Mouse (Mus musculus): ENCODE data around the gene 1700019D03Rik.

Gene 1700019D03Rik

GRCm38 (mm10) chr1:53020079-53020478 is at the start of gene 1700019D03Rik:
Gene 1700019D03Rik, minus strand, starts transcription at chr1:53020179.
- no peak for DNase-seq (ENCODE audit: low spot score in 2 of 2)

- DNase-seq (ENCODE audit: low spot score in 2 of 2), result no peak
Observed at GRCm38 (mm10) chr1:53063921-53064320, 43.9 kb upstream of the 1700019D03Rik start.

DNA sequence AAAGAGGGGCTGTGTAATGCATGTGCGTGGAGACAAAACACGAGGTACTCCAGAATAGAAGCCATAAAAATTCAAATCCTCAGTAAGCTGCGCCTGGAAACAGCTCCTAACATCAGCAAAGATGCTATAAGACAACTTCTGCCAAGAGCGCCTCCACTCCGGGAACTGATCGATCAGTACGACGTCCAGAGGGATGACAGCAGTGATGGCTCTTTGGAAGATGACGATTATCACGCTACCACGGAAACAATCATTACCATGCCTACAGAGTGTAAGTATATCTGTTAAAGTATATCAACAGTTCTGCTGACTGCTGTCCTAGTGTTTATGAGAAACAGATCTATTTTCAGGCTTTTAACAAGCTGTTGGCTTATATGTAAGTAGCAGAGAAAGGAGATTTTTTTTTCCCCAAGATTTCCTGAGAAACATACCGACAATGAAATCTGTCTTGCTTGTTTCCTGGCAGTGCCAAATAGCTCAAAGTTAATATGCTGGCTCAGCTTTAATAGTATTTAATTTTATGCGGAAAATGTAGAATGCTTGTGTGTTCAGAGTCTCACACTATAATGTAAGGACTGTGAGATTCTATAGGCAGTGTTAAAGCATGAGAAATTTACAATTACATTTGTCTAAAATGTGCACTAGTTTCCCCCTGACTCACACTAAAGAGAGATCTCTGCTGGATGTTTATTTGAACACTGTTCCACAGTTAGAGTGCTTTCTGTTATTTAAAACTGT is 42.1 kb upstream of the 1700019D03Rik start:
- no peak for DNase-seq (ENCODE audit: low spot score in 2 of 2)

DNA sequence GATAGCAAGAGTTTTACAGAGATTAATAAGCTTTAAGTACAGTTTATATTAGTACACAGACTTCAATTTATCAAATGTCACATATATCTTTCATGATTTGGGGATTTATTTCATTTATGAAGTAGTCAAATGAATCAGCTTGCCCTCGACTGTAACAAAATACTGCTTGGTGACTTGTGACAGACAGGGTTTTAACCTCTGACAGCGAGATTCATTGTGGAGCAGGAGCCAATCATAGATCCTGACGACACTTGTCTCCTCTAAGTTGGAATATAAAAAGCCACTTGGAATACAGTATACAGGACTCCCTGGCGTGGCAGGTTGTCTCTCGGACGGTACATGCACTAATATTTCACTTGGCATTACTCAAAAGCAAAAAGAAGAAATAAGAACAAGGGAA is 41.4 kb upstream of the 1700019D03Rik start, which contains the start of gene Mstn:
Gene Mstn, plus strand, starts transcription at position 301 of the 400 bp plus-strand sequence.
- DNase-seq (ENCODE audit: low spot score in 2 of 2), result no peak

GRCm38 (mm10) chr1:53060499-53060898 is 40.5 kb upstream of the 1700019D03Rik start:
- DNase-seq (ENCODE audit: low spot score in 2 of 2), result no peak

DNA sequence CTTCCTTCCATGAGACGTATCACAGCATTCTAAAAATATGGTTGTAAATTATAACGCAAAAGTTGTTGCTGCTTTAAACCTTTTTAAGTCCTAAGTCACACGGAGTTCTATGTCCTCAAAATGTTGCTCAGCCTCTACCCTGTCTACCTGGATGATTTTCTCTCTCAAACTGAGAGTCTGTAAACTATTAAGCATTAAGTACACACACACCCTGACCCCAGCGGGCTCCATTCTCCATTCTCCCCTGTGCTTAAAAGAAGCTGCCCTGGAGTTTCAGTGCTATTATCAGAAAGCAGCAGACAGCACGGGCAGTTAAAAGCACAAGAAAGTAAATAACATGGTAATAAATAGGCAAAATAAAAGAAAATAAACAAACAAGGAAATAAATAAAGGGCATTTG is 39.1 kb upstream of the 1700019D03Rik start:
- no peak for DNase-seq (ENCODE audit: low spot score in 2 of 2)

GRCm38 (mm10) chr1:53053087-53054022 is 33.4 kb upstream of the 1700019D03Rik start:
- DNase-seq (ENCODE audit: low spot score in 2 of 2), result peak; percentile 67

DNA sequence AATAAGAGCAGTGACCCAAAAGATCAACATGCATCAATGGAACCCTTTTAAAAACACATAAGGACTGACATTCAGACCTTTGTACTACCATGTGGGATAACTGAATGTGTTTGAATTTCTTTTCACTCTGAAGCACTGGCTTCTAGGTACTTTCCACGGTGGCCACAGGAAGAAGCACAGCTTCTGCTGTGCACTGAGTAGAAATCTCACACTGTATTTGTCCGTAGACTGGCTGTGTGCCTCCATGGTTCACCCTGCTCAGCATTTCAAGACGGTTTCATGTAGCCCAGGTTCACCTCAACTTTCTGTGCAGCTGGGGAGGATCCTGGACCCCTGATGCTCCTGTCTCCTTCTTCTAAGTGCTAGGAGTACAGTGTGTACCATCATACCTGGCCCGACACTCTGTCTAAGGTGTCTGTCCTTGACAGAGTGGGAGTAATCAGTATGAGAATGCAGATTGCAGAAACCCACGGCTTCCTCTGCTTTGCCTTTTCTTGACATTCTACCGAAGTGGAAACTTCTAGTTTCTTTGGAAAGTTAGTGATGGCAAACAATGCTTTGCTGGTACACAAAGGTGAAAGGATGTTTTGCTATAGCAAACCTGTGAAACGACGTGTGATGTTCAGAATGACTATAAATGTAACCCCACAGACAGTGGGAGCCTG is 29.9 kb upstream of the 1700019D03Rik start:
- no peak for DNase-seq (ENCODE audit: low spot score in 2 of 2)

GRCm38 (mm10) chr1:53037443-53037871 is 17.5 kb upstream of the 1700019D03Rik start:
- no peak for DNase-seq (ENCODE audit: low spot score in 2 of 2)

- DNase-seq (ENCODE audit: low spot score in 2 of 2), result no peak
Observed at GRCm38 (mm10) chr1:53032550-53032949, 12.6 kb upstream of the 1700019D03Rik start.

- DNase-seq (ENCODE audit: low spot score in 2 of 2), result no peak
Observed at GRCm38 (mm10) chr1:53018746-53019505, 1.1 kb downstream of the 1700019D03Rik start.

DNA sequence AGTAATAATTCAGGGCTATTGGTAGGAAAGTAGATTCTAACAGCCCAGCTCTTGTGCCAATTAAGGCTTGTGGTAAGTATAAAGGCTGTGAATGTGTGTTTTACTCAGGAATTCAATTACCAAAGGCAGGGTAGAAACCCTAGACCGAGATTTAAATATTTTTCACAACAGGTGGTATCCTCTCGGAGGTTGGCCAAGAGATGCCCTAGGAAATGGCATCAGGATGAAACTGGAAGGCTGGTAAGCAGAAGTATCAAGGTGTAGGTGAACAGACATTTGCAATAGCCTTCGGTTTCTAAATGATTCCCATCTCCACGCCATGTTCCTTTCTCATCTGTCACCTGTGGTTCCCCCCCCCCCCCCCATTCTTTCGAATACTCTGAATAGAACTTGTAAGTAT is 4.4 kb downstream of the 1700019D03Rik start:
- no peak for DNase-seq (ENCODE audit: low spot score in 2 of 2)

DNA sequence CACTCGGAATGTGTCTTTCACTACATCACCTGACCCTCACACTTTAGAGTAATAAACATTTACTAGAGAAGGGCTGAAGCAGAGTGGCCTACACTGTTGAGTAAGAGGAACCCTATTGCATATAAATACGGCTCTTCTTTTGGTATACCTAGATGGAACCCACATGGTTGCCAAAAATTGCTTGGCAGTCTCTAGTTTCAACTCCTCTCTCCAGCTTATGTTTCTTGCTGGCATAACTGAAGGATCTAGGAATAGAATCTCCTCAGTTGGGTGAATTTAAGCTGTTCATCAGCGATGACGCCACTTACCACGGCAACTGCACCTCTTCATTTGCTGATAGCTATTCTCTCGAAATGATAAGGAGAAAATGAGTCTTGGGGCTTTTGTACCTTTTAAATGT is 5.3 kb downstream of the 1700019D03Rik start:
- DNase-seq (ENCODE audit: low spot score in 2 of 2), result no peak

- peak in 1 of 2 experiments; percentile 8 for DNase-seq (ENCODE audit: low spot score in 2 of 2)
Observed at GRCm38 (mm10) chr1:52986692-52987091, 33.3 kb downstream of the 1700019D03Rik start.

- no peak for DNase-seq (ENCODE audit: low spot score in 2 of 2)
Observed at GRCm38 (mm10) chr1:52973198-52973597, 46.8 kb downstream of the 1700019D03Rik start.

GRCm38 (mm10) chr1:52971881-52972503 is 48.0 kb downstream of the 1700019D03Rik start:
- DNase-seq (ENCODE audit: low spot score in 2 of 2), result no peak

DNA sequence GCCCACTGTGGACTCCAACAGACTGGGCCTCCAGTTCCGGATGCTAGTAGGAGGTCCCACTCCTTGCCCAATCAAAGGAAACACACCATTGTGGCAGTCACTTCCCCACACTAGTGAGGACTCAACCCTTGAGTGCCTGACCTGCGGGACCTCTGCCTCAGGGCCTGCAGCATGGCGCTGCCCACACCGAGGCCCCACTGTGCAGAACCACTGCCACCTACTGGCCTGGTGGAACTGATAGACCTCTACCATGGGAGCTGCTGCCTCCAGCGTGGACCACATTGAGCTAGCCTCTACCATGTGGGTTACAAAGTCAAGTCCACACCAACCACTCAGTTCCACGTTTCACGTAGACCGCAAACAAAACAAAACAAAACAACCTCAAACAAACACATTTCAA is 55.4 kb downstream of the 1700019D03Rik start:
- DNase-seq (ENCODE audit: low spot score in 2 of 2), result no peak

GRCm38 (mm10) chr1:52963097-52963496 is 56.9 kb downstream of the 1700019D03Rik start:
- DNase-seq (ENCODE audit: low spot score in 2 of 2), result no peak

- no peak for DNase-seq (ENCODE audit: low spot score in 2 of 2)
Observed at GRCm38 (mm10) chr1:52960191-52960590, 59.8 kb downstream of the 1700019D03Rik start.

DNA sequence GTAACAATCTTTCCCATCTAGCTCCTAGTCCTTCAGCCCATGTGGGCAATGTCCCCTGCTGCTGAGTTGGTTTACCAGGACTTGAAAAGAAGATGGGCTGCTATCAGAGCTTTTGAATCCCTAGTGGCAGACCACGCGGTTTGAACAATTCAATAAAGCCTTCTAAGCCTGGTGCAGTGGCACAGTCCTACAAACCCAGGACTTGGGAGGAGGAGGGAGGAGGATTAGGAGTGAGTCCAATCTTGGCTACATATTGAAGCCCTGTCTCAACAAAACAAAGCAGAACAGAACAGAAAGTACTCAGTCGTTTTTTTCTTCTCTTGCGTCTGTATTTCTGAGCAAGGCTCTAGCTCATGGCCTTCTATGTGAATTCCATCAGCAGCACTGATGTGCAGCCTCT is 63.2 kb downstream of the 1700019D03Rik start:
- no peak for DNase-seq (ENCODE audit: low spot score in 2 of 2)

DNA sequence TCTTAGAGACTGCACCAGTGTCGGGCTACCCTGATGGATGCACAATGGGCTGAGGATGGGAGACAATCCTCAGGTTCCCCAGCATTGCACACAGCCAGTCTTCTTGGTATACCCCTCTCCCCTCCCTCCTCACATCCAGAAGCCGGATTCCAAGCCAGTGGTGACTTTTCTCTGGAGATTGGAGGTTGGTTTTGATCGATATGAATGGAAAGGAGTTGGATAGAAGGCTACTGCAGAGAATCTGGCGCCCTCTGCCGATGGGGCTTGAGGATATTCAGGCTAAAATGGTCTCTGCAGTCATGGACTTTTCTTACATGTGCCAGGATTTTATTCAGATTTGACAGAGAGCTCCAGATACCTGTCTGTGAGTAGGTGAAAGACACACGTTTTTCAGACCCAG is 64.9 kb downstream of the 1700019D03Rik start:
- DNase-seq (ENCODE audit: low spot score in 2 of 2), result peak; percentile 43 to 56

All from frontal cortex, postnatal 25 days (tissue).